Mouse (Mus musculus) heart, adult 2 months (tissue): Measurements from ENCODE around the gene Eras.

ENCODE experiments used
- CTCF ChIP-seq: fragments of 200-600 bp; IDR thresholded peaks from 2 replicates; pipeline ENCODE4 v1.8.1; 2022; ENCODE audit warnings: antibody characterized with exemption, mild to moderate bottlenecking, moderate library complexity
- EP300 ChIP-seq: fragments of 200-500 bp; IDR thresholded peaks from 2 replicates; pipeline ENCODE4 v1.6.1; 2011; ENCODE audit warnings: low read depth, low read length, control low read depth; ENCODE audit not compliant: insufficient read depth
- POLR2A ChIP-seq: fragments of 200-500 bp; IDR thresholded peaks from 2 replicates; pipeline ENCODE4 v1.6.1; 2011; ENCODE audit warnings: mild to moderate bottlenecking, low read depth, low read length, control low read depth; ENCODE audit not compliant: insufficient read depth

DNA sequence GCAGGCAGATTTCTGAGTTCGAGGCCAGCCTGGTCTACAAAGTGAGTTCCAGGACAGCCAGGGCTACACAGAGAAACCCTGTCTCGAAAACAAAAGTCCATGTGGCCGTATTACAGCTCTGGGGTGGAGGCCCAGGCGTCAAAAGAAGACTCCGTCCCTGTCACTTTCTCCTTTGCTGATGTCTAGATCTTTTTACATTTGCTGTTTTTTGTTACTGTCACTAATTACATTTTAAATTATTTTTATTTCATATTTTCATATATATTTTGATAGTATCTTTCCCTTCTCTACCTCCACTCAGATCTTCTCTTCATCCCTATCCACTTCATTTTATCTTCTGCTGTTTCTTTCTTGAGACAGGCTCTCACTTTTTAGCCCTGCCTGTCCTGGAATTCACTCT, 20.7 kb downstream of the Eras start, which contains the start of gene Gm10491:
- no peak for TF ChIP-seq CTCF
- TF ChIP-seq EP300 = no peak
- no peak for TF ChIP-seq POLR2A
